Mouse (Mus musculus) midbrain, embryonic 10.5 days (tissue): ENCODE measurements at regions not wholly inside any gene's neighbourhood (a gene's known extent, or its start where the extent isn't known, plus 50 kb on each side); places are given as distances from the start of the nearest gene placed in this dataset.

ENCODE experiments used
- DNase-seq: peaks from one replicate; pipeline ENCODE4 v3.0.0-alpha.2; 2017; ENCODE audit warnings: low spot score
- H3K27ac ChIP-seq: fragments of 300-500 bp; sonication (generic); replicated peaks from 2 replicates; pipeline ENCODE4 v1.5.1; 2016; ENCODE audit warnings: mild to moderate bottlenecking
- H3K27me3 ChIP-seq: fragments of 300-500 bp; sonication (generic); 2 replicates; pipeline ENCODE4 v1.6.1; 2016; ENCODE audit warnings: low read depth, mild to moderate bottlenecking; ENCODE audit not compliant: poor library complexity, severe bottlenecking
- H3K36me3 ChIP-seq: fragments of 300-500 bp; sonication (generic); 2 replicates; pipeline ENCODE4 v1.6.1; 2016; ENCODE audit warnings: mild to moderate bottlenecking, moderate library complexity
- H3K4me1 ChIP-seq: fragments of 300-500 bp; sonication (generic); 2 replicates; pipeline ENCODE4 v1.6.1; 2016
- H3K4me3 ChIP-seq: fragments of 300-500 bp; sonication (generic); 2 replicates; pipeline ENCODE4 v1.5.1; 2016; ENCODE audit warnings: mild to moderate bottlenecking, moderate library complexity
- H3K9me3 ChIP-seq: fragments of 300-500 bp; sonication (generic); replicated peaks from 2 replicates; pipeline ENCODE4 v1.6.1; 2016; ENCODE audit warnings: mild to moderate bottlenecking
- WGBS: fragments of 180-500 bp; shearing (Covaris S2); methylation state at CpG from one replicate; pipeline ENCODE4 v1.1.7; 2016; 5-methylcytosine and 5-hydroxymethylcytosine counted together

DNA sequence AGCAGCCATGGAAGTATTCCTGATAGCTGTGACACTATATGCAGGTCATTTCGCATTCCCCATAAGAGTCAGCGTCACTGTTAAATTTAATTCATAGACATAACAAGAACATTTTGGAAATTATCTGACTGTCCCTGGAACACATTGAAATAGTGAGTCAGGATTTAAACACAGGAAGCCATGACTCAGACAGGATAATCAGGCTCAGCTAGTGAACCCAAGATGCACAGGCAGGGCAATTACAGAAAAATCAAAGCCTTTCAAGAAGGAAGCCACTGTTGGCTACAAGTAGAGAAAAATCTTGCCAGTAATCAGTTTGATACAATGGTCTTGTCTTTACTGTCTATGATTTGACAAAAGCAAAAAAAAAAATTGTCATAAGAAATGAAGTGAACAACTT lies 323.2 kb downstream of the Isl1 start:
- no peaks in the 10 kb centered on the region for H3K27me3 ChIP-seq
- 92% methylated on average over 2 of the region's 2 CpGs for WGBS

GRCm38 (mm10) chr13:115985715-115986114 lies 323.8 kb downstream of the Isl1 start:
- no peak overlapping the region for H3K27ac ChIP-seq
- no peaks in the 10 kb centered on the region for H3K36me3 ChIP-seq
- no peak for DNase-seq
- H3K9me3 ChIP-seq = no peaks in the 10 kb centered on the region
- H3K4me3 ChIP-seq = no peak overlapping the region
- no peaks in the 10 kb centered on the region for H3K4me1 ChIP-seq
- 91% methylated on average over 3 of the region's 3 CpGs for whole genome bisulfite sequencing
- no peaks in the 10 kb centered on the region for H3K27me3 ChIP-seq

More for the DNA sequence above, 323.2 kb downstream of the Isl1 start:
- DNase-seq = no peak
- Histone ChIP-seq H3K9me3 (no peaks in the 10 kb centered on the region), H3K27ac (no peak overlapping the region), H3K4me3 (no peak overlapping the region), H3K4me1 (no peaks in the 10 kb centered on the region), H3K36me3 (no peaks in the 10 kb centered on the region)

- no peak overlapping the region for H3K4me3 ChIP-seq
- H3K9me3 ChIP-seq = no peaks in the 10 kb centered on the region
- 36% methylated on average over 3 of the region's 3 CpGs for WGBS
- peaks cover 6% of the 10 kb centered on the region; the same call in 1 of the 2 replicates for H3K4me1 ChIP-seq
- H3K27me3 ChIP-seq = no peaks in the 10 kb centered on the region
- no peak for DNase-seq
- no peak overlapping the region for H3K27ac ChIP-seq
- no peaks in the 10 kb centered on the region for H3K36me3 ChIP-seq
These were observed 331.6 kb downstream of the Isl1 start for GRCm38 (mm10) chr13:115977890-115978203.

- no peak for DNase-seq
- no peak overlapping the region for H3K4me3 ChIP-seq
- H3K27ac ChIP-seq = no peak overlapping the region
- 46% methylated on average over 7 of the region's 7 CpGs for WGBS
- H3K4me1 ChIP-seq = peaks cover 6% of the 10 kb centered on the region; the same call in 1 of the 2 replicates
- H3K9me3 ChIP-seq = no peaks in the 10 kb centered on the region
- H3K36me3 ChIP-seq = no peaks in the 10 kb centered on the region
- no peaks in the 10 kb centered on the region for H3K27me3 ChIP-seq
These were observed 332.2 kb downstream of the Isl1 start for GRCm38 (mm10) chr13:115977118-115977889.
